Mouse (Mus musculus): Measurements from ENCODE around the gene Actr5.

Actr5 gene

GRCm38 (mm10) chr2:158624718-158625222, at the start of gene Actr5:
Gene Actr5 (plus strand): TSS chr2:158624888.
- DNase-seq = peak; percentile 98

GRCm38 (mm10) chr2:158579979-158580378, 44.7 kb upstream of the Actr5 start:
- DNase-seq = no peak

GRCm38 (mm10) chr2:158584621-158585358, 39.9 kb upstream of the Actr5 start:
- peak; percentile 82 for DNase-seq

GRCm38 (mm10) chr2:158588524-158589271, 36.0 kb upstream of the Actr5 start:
- no peak for DNase-seq

- no peak for DNase-seq
Observed at GRCm38 (mm10) chr2:158590495-158590894, 34.2 kb upstream of the Actr5 start.

- DNase-seq = no peak
Observed at GRCm38 (mm10) chr2:158591286-158591685, 33.4 kb upstream of the Actr5 start.

GRCm38 (mm10) chr2:158593371-158593770, 31.3 kb upstream of the Actr5 start:
- no peak for DNase-seq

- peak; percentile 75 for DNase-seq
Observed at GRCm38 (mm10) chr2:158595103-158595502, 29.6 kb upstream of the Actr5 start.

GRCm38 (mm10) chr2:158595577-158595976, 29.1 kb upstream of the Actr5 start:
- no peak for DNase-seq

GRCm38 (mm10) chr2:158596803-158597202, 27.9 kb upstream of the Actr5 start:
- DNase-seq = no peak

- DNase-seq = no peak
Observed at GRCm38 (mm10) chr2:158600517-158600916, 24.2 kb upstream of the Actr5 start.

- DNase-seq = no peak
Observed at GRCm38 (mm10) chr2:158601326-158601725, 23.4 kb upstream of the Actr5 start.

- no peak for DNase-seq
Observed at GRCm38 (mm10) chr2:158602663-158603062, 22.0 kb upstream of the Actr5 start.

GRCm38 (mm10) chr2:158606511-158606964, 18.1 kb upstream of the Actr5 start:
- no peak for DNase-seq

- no peak for DNase-seq
Observed at GRCm38 (mm10) chr2:158609681-158610080, 15.0 kb upstream of the Actr5 start.

- DNase-seq = peak; percentile 18
Observed at GRCm38 (mm10) chr2:158610488-158611325, 14.0 kb upstream of the Actr5 start, which contains the start of gene Slc32a1. Gene Slc32a1 (plus strand): TSS chr2:158610767.

- DNase-seq = no peak
Observed at GRCm38 (mm10) chr2:158611326-158611719, 13.4 kb upstream of the Actr5 start.

GRCm38 (mm10) chr2:158611726-158612670, 12.7 kb upstream of the Actr5 start:
- DNase-seq = no peak

- no peak for DNase-seq
Observed at GRCm38 (mm10) chr2:158612671-158613250, 11.9 kb upstream of the Actr5 start.

- peak; percentile 49 for DNase-seq
Observed at GRCm38 (mm10) chr2:158613541-158614417, 10.9 kb upstream of the Actr5 start.
